Mouse (Mus musculus) gastrocnemius, adult 2 months (tissue): ENCODE results near the gene Ctnna3. TPM values are rescaled to one million over a fixed set of nuclear protein-coding genes. Genes with fewer than 3 reads are reported as not detected.

Experiments used
- DNase-seq: peaks from one replicate; pipeline ENCODE4 v3.0.0; 2022
- H3K27ac ChIP-seq: fragments of 200-600 bp; 2 replicates; pipeline ENCODE4 v1.8.1; 2022; ENCODE audit warnings: mild to moderate bottlenecking
- H3K4me3 ChIP-seq: fragments of 200-600 bp; 2 replicates; pipeline ENCODE4 v1.8.1; 2022; ENCODE audit warnings: mild to moderate bottlenecking, moderate library complexity
- CTCF ChIP-seq: fragments of 200-600 bp; IDR thresholded peaks from 2 replicates; pipeline ENCODE4 v1.8.1; 2022; ENCODE audit warnings: antibody characterized with exemption, mild to moderate bottlenecking, moderate library complexity
- intact Hi-C: fragments of 180-260 bp; cut with DNase I; formaldehyde crosslinking; loops from one replicate; pipeline ENCODE4 v1.15.1; 2025
- total RNA-seq, 2 experiments: library from RNA; stranded (reverse); gene quantifications; 2 replicates each; pipeline ENCODE4 v1.2.3; 2021

Gene Ctnna3
- total RNA-seq, 2 experiments from 2014 or later: 11.8 to 22.7 TPM

GRCm38 (mm10) chr10:63412756-63413155 is 17.1 kb upstream of the Ctnna3 start:
- no peak for TF ChIP-seq CTCF
- DNase-seq: no peak
- no peak overlapping the region for H3K27ac ChIP-seq
- intact Hi-C loops: no loop called here
- H3K4me3 ChIP-seq: no peak overlapping the region

GRCm38 (mm10) chr10:63415287-63415686 is 14.6 kb upstream of the Ctnna3 start:
- intact Hi-C loops: no loop called here
- no peak for DNase-seq
- TF ChIP-seq CTCF: no peak
- Histone ChIP-seq H3K4me3 (no peak overlapping the region), H3K27ac (no peak overlapping the region)

DNA sequence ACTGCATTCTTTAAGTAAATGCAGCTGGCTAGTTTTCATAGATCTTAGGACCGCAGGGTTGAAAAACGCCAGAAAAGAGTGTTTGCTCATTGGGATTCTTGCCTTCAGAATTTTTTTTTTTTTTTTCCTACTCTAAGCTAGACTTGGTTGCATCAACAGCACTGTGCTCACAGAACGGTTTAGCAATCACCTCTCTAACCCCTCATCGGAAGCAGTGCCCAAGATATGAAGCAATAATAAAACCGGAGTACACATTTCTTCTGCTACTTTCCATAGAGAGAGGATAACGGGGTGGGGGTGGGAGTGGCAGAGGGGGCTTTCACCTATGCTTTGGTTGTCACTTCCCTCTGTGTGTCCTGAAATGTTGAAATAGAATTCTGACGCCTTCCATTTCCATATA is 14.0 kb upstream of the Ctnna3 start:
- DNase-seq: no peak
- intact Hi-C loops: no loop called here
- TF ChIP-seq CTCF: no peak
- no peak overlapping the region; the same call in 1 of the 2 replicates for H3K4me3 ChIP-seq
- no peak overlapping the region for H3K27ac ChIP-seq

- no peak for DNase-seq
- no peak for TF ChIP-seq CTCF
- intact Hi-C loops: no loop called here
- Histone ChIP-seq H3K27ac (no peak overlapping the region), H3K4me3 (no peak overlapping the region)
These were observed 12.8 kb upstream of the Ctnna3 start for GRCm38 (mm10) chr10:63417061-63417460.

DNA sequence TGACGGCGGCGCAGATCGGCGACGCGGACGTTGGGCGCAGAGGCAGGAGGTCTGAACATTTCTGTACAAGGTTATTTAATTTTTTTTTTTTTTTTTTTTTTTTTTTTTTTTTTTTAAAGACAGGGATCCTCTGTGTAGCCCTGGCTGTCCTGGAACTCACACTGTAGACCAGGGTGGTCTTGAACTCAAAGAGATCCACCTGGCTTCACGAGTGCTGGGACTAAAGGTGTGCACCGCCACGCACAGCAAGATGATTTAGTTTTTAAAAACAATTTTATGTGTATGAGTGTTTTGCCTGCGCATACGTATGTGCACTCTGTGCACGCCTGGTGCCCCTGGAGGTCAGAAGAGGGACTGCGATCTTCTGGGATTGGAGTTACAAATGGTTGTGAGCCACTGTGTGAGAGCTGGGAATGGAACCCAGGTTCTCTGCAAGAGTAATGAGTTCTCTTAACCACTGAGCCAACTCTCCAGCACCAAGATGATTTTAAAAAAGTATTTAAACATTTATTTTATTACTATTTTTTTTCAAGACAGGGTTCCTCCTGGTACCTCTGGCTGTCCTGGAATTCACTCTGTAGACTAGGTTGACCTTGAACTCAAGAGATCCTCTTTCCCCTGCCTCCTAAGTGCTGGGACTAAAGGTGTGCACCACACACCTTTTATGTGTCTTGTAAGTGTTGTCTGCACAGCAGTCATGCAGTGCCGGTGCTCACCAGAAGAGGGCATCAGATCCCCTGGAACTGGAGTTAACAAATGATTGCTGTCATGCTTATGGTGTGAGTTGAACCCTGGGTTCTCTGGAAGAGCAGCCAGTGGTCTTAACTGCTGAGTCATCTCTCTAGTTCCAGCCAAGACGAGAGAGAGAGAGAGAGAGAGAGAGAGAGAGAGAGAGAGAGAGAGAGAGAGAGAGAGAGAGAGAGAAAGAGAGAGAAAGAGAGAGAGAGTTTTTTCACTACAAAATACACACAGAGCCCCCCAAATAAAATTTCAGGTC is 7.9 kb upstream of the Ctnna3 start, which contains the start of gene Gm7075:
Gene Gm7075, minus strand, starts transcription at position 51 of the 997 bp plus-strand sequence.
- DNase-seq: peak; percentile 51
- peak; percentile 61 for TF ChIP-seq CTCF
- Histone ChIP-seq H3K27ac (no peak within 1 kb of the TSS), H3K4me3 (no peak within 1 kb of the TSS)
- intact Hi-C loops: loop anchor here (1.0 kb wide), 1 partner anchor 152 kb away; no protein-coding TSS in a partner anchor

DNA sequence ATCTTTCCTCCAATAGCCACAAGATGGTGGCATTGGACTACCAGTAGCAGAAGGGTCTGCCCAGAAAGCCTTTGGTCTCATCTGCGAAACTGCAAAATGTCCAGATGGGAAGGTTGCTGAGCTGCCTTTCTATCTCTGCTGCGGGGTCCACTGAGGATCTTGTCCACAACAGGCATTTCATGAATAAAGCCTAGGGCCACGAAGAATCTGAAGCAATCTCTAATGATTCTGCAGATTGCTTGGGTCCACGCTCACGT is 7.2 kb upstream of the Ctnna3 start:
- intact Hi-C loops: loop anchor here (1.0 kb wide), 1 partner anchor 152 kb away; no protein-coding TSS in a partner anchor
- TF ChIP-seq CTCF: no peak
- no peak overlapping the region for H3K27ac ChIP-seq
- no peak for DNase-seq
- H3K4me3 ChIP-seq: no peak overlapping the region

DNA sequence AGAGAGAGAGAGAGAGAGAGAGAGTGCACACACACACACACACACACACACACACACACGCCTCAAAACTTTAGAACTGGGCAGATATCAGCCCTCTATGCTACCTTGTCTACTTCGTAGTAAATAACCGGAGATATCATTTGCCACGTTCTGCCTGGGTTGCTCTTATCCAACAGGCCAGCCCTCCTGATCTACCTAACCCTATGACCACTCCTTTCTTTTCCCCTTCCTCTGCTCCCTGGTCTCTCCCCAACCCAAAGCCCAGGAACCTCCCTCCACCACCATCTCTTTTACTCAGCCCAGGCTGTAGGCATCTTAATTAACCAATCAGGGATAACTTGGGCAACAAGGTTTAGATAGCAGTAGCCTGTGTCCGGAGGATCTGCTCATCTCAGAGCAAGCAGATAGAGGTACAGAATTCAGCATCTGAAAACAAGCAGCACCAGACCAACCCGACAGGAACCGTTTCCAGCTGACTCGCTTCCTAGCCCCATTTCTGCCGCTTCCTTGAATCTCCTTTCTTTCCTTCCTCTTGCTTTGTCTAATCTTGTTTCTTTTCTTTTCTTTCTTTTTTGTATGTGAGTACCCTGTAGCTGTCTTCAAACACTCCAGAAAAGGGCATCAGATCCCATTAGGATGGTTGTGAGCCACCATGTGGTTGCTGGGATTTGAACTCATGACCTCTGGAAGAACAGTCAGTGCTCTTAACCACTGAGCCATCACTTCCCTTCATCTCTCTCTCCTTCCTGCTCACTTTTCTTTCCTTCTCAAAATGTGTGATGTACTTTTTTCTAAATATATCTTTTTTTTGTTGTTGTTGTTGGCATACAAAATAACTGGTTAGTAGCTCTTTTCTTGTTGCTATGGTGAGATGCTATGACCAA is 6.1 kb upstream of the Ctnna3 start:
- Histone ChIP-seq H3K4me3 (no peak overlapping the region), H3K27ac (no peak overlapping the region)
- TF ChIP-seq CTCF: no peak
- intact Hi-C loops: no loop called here
- no peak for DNase-seq

- Histone ChIP-seq H3K27ac (no peak overlapping the region), H3K4me3 (no peak overlapping the region)
- DNase-seq: peak; percentile 29
- intact Hi-C loops: no loop called here
- peak; percentile 63 for TF ChIP-seq CTCF
These were observed 5.5 kb upstream of the Ctnna3 start for GRCm38 (mm10) chr10:63424475-63424814.

DNA sequence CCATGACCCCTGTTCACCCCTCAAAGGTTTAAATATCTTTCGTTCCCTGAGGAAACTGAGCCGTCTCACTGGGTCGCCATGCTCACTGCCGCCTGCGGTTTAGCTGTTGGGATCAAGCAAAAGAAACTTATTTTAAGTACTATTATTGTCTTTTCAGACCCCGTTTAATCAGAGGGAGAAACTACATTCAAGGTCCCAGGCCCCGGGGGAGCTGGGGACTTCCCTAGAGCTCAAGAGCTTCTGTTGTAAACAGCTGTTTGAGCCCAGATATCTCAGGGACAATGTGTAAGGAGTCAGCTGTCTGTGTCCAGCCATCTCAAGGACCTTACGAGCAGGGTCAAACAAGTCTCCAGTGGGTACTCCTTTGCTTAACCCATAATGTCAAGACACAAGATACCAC is 2.8 kb upstream of the Ctnna3 start:
- TF ChIP-seq CTCF: no peak
- no peak overlapping the region for H3K4me3 ChIP-seq
- intact Hi-C loops: loop anchor here (5.0 kb wide), 1 partner anchor 40 kb away; no protein-coding TSS in a partner anchor
- H3K27ac ChIP-seq: no peak overlapping the region
- no peak for DNase-seq

GRCm38 (mm10) chr10:63428243-63429022 is 1.5 kb upstream of the Ctnna3 start:
- intact Hi-C loops: loop anchor here (1.0 to 5.0 kb wide), 2 partner anchors 41 to 50 kb away; no protein-coding TSS in a partner anchor
- TF ChIP-seq CTCF: no peak
- Histone ChIP-seq H3K4me3 (peak overlapping the region; percentile 85), H3K27ac (peak overlapping the region; percentile 69)
- DNase-seq: no peak

DNA sequence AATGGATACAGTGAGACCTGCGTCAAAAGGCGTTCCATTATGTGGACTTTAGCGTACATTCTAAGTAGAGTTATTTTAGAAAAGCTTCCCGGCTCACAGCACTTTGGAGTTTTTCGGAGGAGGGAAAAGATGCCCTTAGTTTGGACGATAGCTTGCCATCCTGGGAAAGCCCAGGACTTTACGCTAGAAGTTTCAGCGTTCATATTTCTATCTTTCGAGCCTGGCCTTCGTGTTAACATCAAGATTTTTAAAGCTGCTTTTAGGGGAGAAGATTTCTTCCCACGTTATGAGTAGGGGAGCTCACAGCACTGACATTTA is 916 bp upstream of the Ctnna3 start:
- Histone ChIP-seq H3K27ac (peak overlapping the region; percentile 69), H3K4me3 (peak overlapping the region; percentile 85)
- intact Hi-C loops: loop anchor here (1.0 to 5.0 kb wide), 2 partner anchors 42 to 49 kb away; no protein-coding TSS in a partner anchor
- no peak for TF ChIP-seq CTCF
- DNase-seq: no peak

GRCm38 (mm10) chr10:63429380-63429779 is 518 bp upstream of the Ctnna3 start:
- intact Hi-C loops: loop anchor here (1.0 to 5.0 kb wide), 2 partner anchors 42 to 49 kb away; no protein-coding TSS in a partner anchor
- no peak for TF ChIP-seq CTCF
- H3K4me3 ChIP-seq: peak overlapping the region; percentile 85
- peak; percentile 94 for DNase-seq
- H3K27ac ChIP-seq: peak overlapping the region; percentile 86
